ENCODE assay signal across 8 mouse cellular contexts in genomic region chr7:29317558-29317957, GRCm38 (mm10). TPM values are rescaled to one million over a fixed set of nuclear protein-coding genes. Genes with fewer than 3 reads are reported as not detected.
DNase-seq lines count a peak whose midpoint lies in the region; ATAC-seq and TF ChIP-seq lines count a peak whose summit lies in the region.

No protein-coding gene starts in this region.

- H3K27me3 ChIP-seq in kidney, embryonic 15.5 days = peaks cover 15% of the 10 kb centered on the region
- no peaks in the 10 kb centered on the region for H3K27me3 ChIP-seq in forebrain, postnatal 0 days (ENCODE audit: insufficient read depth, low read length)
- H3K27me3 ChIP-seq in liver, embryonic 13.5 days = no peaks in the 10 kb centered on the region
- H3K27me3 ChIP-seq in stomach, postnatal 0 days (ENCODE audit: control insufficient read depth, insufficient read depth, low read length) = no peaks in the 10 kb centered on the region

- peak overlapping the region; percentile 70 for H3K27ac ChIP-seq in kidney, embryonic 15.5 days
- H3K27ac ChIP-seq in forebrain, postnatal 0 days (ENCODE audit: low read depth, low read length) = peak overlapping the region; percentile 95
- no peak overlapping the region for H3K27ac ChIP-seq in liver, embryonic 13.5 days
- peak overlapping the region; percentile 67 for H3K27ac ChIP-seq in stomach, postnatal 0 days (replicated peaks)

- no peak for TF ChIP-seq CTCF in forebrain, postnatal 0 days (IDR thresholded peaks at IDR 0.05; ENCODE audit: low read depth)
- no peak for TF ChIP-seq CTCF in stomach, postnatal 0 days (IDR thresholded peaks at IDR 0.05; ENCODE audit: low read depth)

- TF ChIP-seq EP300 in stomach, postnatal 0 days (optimal IDR thresholded peaks at IDR 0.05) = no peak

- ATAC-seq in kidney, embryonic 15.5 days (replicated peaks; ENCODE audit: low FRiP score) = 0 out of 2 replicates have a peak, but pooled peaks have one; percentile 41
- peak; percentile 46 for ATAC-seq in forebrain, postnatal 0 days
- no peak for ATAC-seq in liver, embryonic 13.5 days (ENCODE audit: low read depth)
- peak; percentile 38; the same call in 1 of the 2 replicates for ATAC-seq in stomach, postnatal 0 days (ENCODE audit: low FRiP score, low TSS enrichment)

- H3K4me1 ChIP-seq in kidney, embryonic 15.5 days = peaks cover 54% of the 10 kb centered on the region
- peaks cover 74% of the 10 kb centered on the region for H3K4me1 ChIP-seq in forebrain, postnatal 0 days (ENCODE audit: insufficient read depth)
- H3K4me1 ChIP-seq in liver, embryonic 13.5 days (replicated peaks) = peaks cover 49% of the 10 kb centered on the region
- H3K4me1 ChIP-seq in stomach, postnatal 0 days (replicated peaks; ENCODE audit: control insufficient read depth, insufficient read depth) = peaks cover 14% of the 10 kb centered on the region; the same call in 1 of the 2 replicates

- no peak overlapping the region for H3K4me3 ChIP-seq in kidney, embryonic 15.5 days (replicated peaks)
- no peak overlapping the region for H3K4me3 ChIP-seq in forebrain, postnatal 0 days (ENCODE audit: low read depth, low read length)
- H3K4me3 ChIP-seq in liver, embryonic 13.5 days (replicated peaks) = no peak overlapping the region
- 0 out of 2 replicates have a peak overlapping the region, but pooled peaks have one; percentile 2 for H3K4me3 ChIP-seq in stomach, postnatal 0 days (ENCODE audit: low read depth, low read length)

- H3K4me2 ChIP-seq in kidney, embryonic 15.5 days = peak overlapping the region; percentile 42
- peak overlapping the region; percentile 33 for H3K4me2 ChIP-seq in forebrain, postnatal 0 days (ENCODE audit: low read depth)
- H3K4me2 ChIP-seq in liver, embryonic 13.5 days = peak overlapping the region; percentile 59
- H3K4me2 ChIP-seq in stomach, postnatal 0 days (replicated peaks; ENCODE audit: low read depth) = peak overlapping the region; percentile 31; the same call in 1 of the 2 replicates

- DNase-seq in kidney, adult 8-10 months = no peak
- DNase-seq in brain, adult 2 months (ENCODE audit: low read depth, low spot score) = peak; percentile 84
- DNase-seq in forebrain, postnatal 0 days = peak; percentile 90
- DNase-seq in liver, embryonic 13.5 days = no peak
- no peak for DNase-seq in stomach, postnatal 0 days (ENCODE audit: low spot score)
- no peak for DNase-seq in layer of hippocampus, adult 9-10 months (ENCODE audit: low spot score)
- no peak for DNase-seq in urinary bladder, postnatal 36 days (ENCODE audit: low spot score in 2 of 2)

- H3K36me3 ChIP-seq in kidney, embryonic 15.5 days = peaks cover 2% of the 10 kb centered on the region; the same call in 1 of the 2 replicates
- H3K36me3 ChIP-seq in forebrain, postnatal 0 days (ENCODE audit: insufficient read depth) = peaks cover 14% of the 10 kb centered on the region
- no peaks in the 10 kb centered on the region for H3K36me3 ChIP-seq in liver, embryonic 13.5 days
- no peaks in the 10 kb centered on the region for H3K36me3 ChIP-seq in stomach, postnatal 0 days (ENCODE audit: control insufficient read depth, insufficient read depth, low read length)

- 0% methylated on average over 2 of the region's 2 CpGs for WGBS in kidney, embryonic 15.5 days
- 7% methylated on average over 2 of the region's 2 CpGs for WGBS in forebrain, postnatal 0 days
- 0% methylated on average over 2 of the region's 2 CpGs for WGBS in liver, embryonic 13.5 days (ENCODE audit: insufficient replicate concordance)
- 3% methylated on average over 2 of the region's 2 CpGs for WGBS in stomach, postnatal 0 days

- no peaks in the 10 kb centered on the region for H3K9me3 ChIP-seq in kidney, embryonic 15.5 days (replicated peaks)
- no peaks in the 10 kb centered on the region for H3K9me3 ChIP-seq in forebrain, postnatal 0 days (ENCODE audit: low read length)
- no peaks in the 10 kb centered on the region for H3K9me3 ChIP-seq in liver, embryonic 13.5 days (replicated peaks)
- H3K9me3 ChIP-seq in stomach, postnatal 0 days (ENCODE audit: control insufficient read depth, low read length) = no peaks in the 10 kb centered on the region

- H3K9ac ChIP-seq in kidney, embryonic 15.5 days = no peak overlapping the region
- H3K9ac ChIP-seq in forebrain, postnatal 0 days = peak overlapping the region; percentile 46
- no peak overlapping the region for H3K9ac ChIP-seq in liver, embryonic 13.5 days
- no peak overlapping the region for H3K9ac ChIP-seq in stomach, postnatal 0 days (ENCODE audit: low read length)

RNA-seq across cellular contexts. Expression of gene Dpf1, which starts 13.8 kb away (rescaled TPM):
- 3.1 and 5.9 TPM in 2 replicates for polyA plus RNA-seq in kidney, embryonic 15.5 days (2015; fragmentation: Nextera tagmentation; extraction: Ambion mirVana)
- 246 and 291 TPM in 2 replicates for total RNA-seq in forebrain, postnatal 0 days (2014; rRNA removed)
- 243 and 248 TPM in 2 replicates for polyA plus RNA-seq in forebrain, postnatal 0 days (2015; fragmentation: Nextera tagmentation; extraction: Ambion mirVana)
- polyA plus RNA-seq in liver, embryonic 13.5 days (2015; fragmentation: Nextera tagmentation; extraction: Ambion mirVana) = 1.7 and 2.3 TPM in 2 replicates
- polyA plus RNA-seq in stomach, postnatal 0 days (2015; fragmentation: Nextera tagmentation; extraction: Ambion mirVana) = 1.9 TPM in 2 replicates

RNA-seq across cellular contexts. Expression of gene Ppp1r14a, which starts 28.4 kb away (rescaled TPM):
- polyA plus RNA-seq in kidney, embryonic 15.5 days (2015; fragmentation: Nextera tagmentation; extraction: Ambion mirVana) = 21.0 and 23.7 TPM in 2 replicates
- total RNA-seq in forebrain, postnatal 0 days (2014; rRNA removed) = 1.5 and 2.0 TPM in 2 replicates
- polyA plus RNA-seq in forebrain, postnatal 0 days (2015; fragmentation: Nextera tagmentation; extraction: Ambion mirVana) = 2.3 and 2.8 TPM in 2 replicates
- polyA plus RNA-seq in liver, embryonic 13.5 days (2015; fragmentation: Nextera tagmentation; extraction: Ambion mirVana) = 3.2 and 3.6 TPM in 2 replicates
- polyA plus RNA-seq in stomach, postnatal 0 days (2015; fragmentation: Nextera tagmentation; extraction: Ambion mirVana) = 53.3 and 64.8 TPM in 2 replicates

RNA-seq across cellular contexts. Expression of gene Spint2, which starts 35.8 kb away (rescaled TPM):
- polyA plus RNA-seq in kidney, embryonic 15.5 days (2015; fragmentation: Nextera tagmentation; extraction: Ambion mirVana) = 236 and 245 TPM in 2 replicates
- 32.3 and 36.7 TPM in 2 replicates for total RNA-seq in forebrain, postnatal 0 days (2014; rRNA removed)
- 94.6 and 127 TPM in 2 replicates for polyA plus RNA-seq in forebrain, postnatal 0 days (2015; fragmentation: Nextera tagmentation; extraction: Ambion mirVana)
- polyA plus RNA-seq in liver, embryonic 13.5 days (2015; fragmentation: Nextera tagmentation; extraction: Ambion mirVana) = 24.9 and 25.2 TPM in 2 replicates
- polyA plus RNA-seq in stomach, postnatal 0 days (2015; fragmentation: Nextera tagmentation; extraction: Ambion mirVana) = 638 and 692 TPM in 2 replicates

Comparison
In these comparisons a context has a peak if more than half of its experiments do, and no peak if none do; other contexts are left out.
1. DNase-seq: peak in brain, adult 2 months (single experiment) and forebrain, postnatal 0 days (single experiment); none in kidney, adult 8-10 months (0 of 2), liver, embryonic 13.5 days (single experiment), stomach, postnatal 0 days (single experiment), layer of hippocampus, adult 9-10 months (single experiment) and urinary bladder, postnatal 36 days (0 of 2).
2. RNA of gene Dpf1, which starts 13.8 kb away (polyA plus RNA-seq): 243 to 248 TPM in forebrain, postnatal 0 days; 3.1 to 5.9 TPM in kidney, embryonic 15.5 days, 1.7 to 2.3 TPM in liver, embryonic 13.5 days and 1.9 TPM in stomach, postnatal 0 days; every median in the first group is over 10 times any median in the second.
3. Peak in every context shown above with its lines, with median percentiles within 50 percentile points of each other: H3K4me2 ChIP-seq.